Mouse (Mus musculus) limb, embryonic 12.5 days (tissue): ENCODE data around the gene Esp16. TPM values are rescaled to one million over a fixed set of nuclear protein-coding genes. Genes with fewer than 3 reads are reported as not detected.
"Not testable (repeated sequence)": the region's sequence is repeated elsewhere in the genome, so short reads cannot be mapped to it uniquely, and the experiment has no call there.

ENCODE experiments used
- ATAC-seq: fragments of 200-750 bp; cut with Nextera tagmentation; 2 replicates; pipeline ENCODE4 v1.8.0; 2017; ENCODE audit warnings: low read depth, moderate TSS enrichment; ENCODE audit not compliant: insufficient number of reproducible peaks, insufficient read depth, low FRiP score, low TSS enrichment
- H3K27ac ChIP-seq: fragments of 300-500 bp; sonication (generic); 2 replicates; pipeline ENCODE4 v1.5.1; 2016; ENCODE audit warnings: mild to moderate bottlenecking, moderate library complexity
- H3K27me3 ChIP-seq: fragments of 300-500 bp; sonication (generic); 2 replicates; pipeline ENCODE4 v1.6.1; 2016; ENCODE audit warnings: mild to moderate bottlenecking, moderate library complexity
- H3K36me3 ChIP-seq: fragments of 300-500 bp; sonication (generic); 2 replicates; pipeline ENCODE4 v1.6.1; 2016; ENCODE audit warnings: mild to moderate bottlenecking, moderate library complexity
- H3K4me1 ChIP-seq: fragments of 300-500 bp; sonication (generic); replicated peaks from 2 replicates; pipeline ENCODE4 v1.6.1; 2016
- H3K4me2 ChIP-seq: fragments of 300-500 bp; sonication (generic); 2 replicates; pipeline ENCODE4 v1.6.1; 2016; ENCODE audit warnings: mild to moderate bottlenecking, moderate library complexity
- H3K4me3 ChIP-seq: fragments of 300-500 bp; sonication (generic); replicated peaks from 2 replicates; pipeline ENCODE4 v1.5.1; 2016; ENCODE audit warnings: mild to moderate bottlenecking
- H3K9ac ChIP-seq: fragments of 300-500 bp; sonication (generic); replicated peaks from 2 replicates; pipeline ENCODE4 v1.6.1; 2016; ENCODE audit warnings: mild to moderate bottlenecking, moderate library complexity
- H3K9me3 ChIP-seq: fragments of 300-500 bp; sonication (generic); 2 replicates; pipeline ENCODE4 v1.6.1; 2016; ENCODE audit warnings: mild to moderate bottlenecking, moderate library complexity
- WGBS: fragments of 180-500 bp; shearing (Covaris S2); methylation state at CpG from one replicate; pipeline ENCODE4 v1.1.7; 2016; 5-methylcytosine and 5-hydroxymethylcytosine counted together
- polyA plus RNA-seq: library from polyadenylated mRNA; unstranded; fragments of >200 nt; fragmentation: Nextera tagmentation; extraction: Ambion mirVana; gene quantifications from 2 replicates; pipeline ENCODE4 v1.2.1, GENCODE M21; 2016

Esp16 gene
- not detected in 2 replicates for polyA plus RNA-seq

GRCm38 (mm10) chr17:39535842-39536241 is at the start of gene Esp16:
Esp16 (plus strand) TSS chr17:39536142.
- H3K4me3 ChIP-seq, H3K36me3 ChIP-seq, H3K27me3 ChIP-seq, H3K27ac ChIP-seq, H3K9me3 ChIP-seq, H3K4me2 ChIP-seq, H3K4me1 ChIP-seq, H3K9ac ChIP-seq, ATAC-seq: not testable (repeated sequence)
- WGBS: 77% methylated on average over 6 of the region's 6 CpGs

DNA sequence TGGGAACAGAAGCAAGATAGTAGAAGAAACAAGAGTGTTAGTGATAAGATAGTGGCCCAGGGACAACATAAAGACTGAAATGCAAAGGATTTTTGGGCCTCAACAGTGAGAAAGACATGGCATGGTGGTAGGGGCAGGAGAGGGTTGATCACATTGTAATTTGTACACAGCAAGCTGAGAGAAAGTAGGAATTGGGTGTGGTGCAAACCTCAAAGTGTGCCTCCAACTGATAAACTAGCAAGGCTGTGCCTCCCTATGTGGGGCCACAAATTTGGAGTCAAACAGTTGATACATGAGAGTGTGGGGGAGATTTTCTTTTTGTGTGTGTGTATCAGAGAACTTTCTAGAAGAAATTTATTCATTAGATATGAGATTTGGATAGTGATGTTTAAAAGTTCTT is 37.9 kb upstream of the Esp16 start:
- not testable (repeated sequence) for H3K27ac ChIP-seq, H3K4me3 ChIP-seq, H3K4me2 ChIP-seq, ATAC-seq, H3K36me3 ChIP-seq, H3K27me3 ChIP-seq, H3K4me1 ChIP-seq, H3K9ac ChIP-seq
- H3K9me3 ChIP-seq: peaks cover 19% of the 10 kb centered on the region; the same call in 1 of the 2 replicates

Other genes starting within 250 kb of the Esp16 start
- gene Esp18, start 129.8 kb upstream of the Esp16 start, polyA plus RNA-seq: not detected in 2 replicates
- not detected in 2 replicates for gene Esp15, start 104.8 kb downstream of the Esp16 start, polyA plus RNA-seq